In the genomic region with DNA sequence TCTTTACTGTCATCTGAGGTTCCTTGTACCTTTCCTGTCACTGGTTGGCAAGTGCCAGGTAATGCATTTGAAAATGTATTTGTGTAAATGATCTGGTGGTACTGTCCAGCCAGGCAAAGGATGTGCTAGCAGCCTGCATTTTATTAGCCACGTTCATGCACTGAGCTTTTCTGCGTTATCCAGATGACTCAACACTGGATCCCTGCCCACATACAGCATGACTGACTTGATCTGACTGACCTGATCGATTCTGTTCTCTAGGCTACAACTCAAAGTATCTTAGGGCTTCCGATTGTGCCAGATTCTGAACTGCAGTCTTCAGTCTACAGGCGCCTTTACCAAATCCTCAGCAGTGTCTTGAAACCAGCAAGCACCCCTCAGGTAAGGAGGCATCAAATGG, we compare ENCODE assay signal across 27 mouse cellular contexts.
"Had no signal": no experiment of that assay in that cellular context is flagged by ENCODE, and none has a peak within 500 bp of the region (broad histone marks: within the 10 kb centered on the region; RNA-seq: fewer than 3 reads in every experiment).

No protein-coding gene starts in this region.

- H3K4me2 ChIP-seq: embryonic facial prominence, embryonic 12.5 days; embryonic facial prominence, embryonic 13.5 days; embryonic facial prominence, embryonic 15.5 days; forebrain, embryonic 12.5 days; forebrain, embryonic 13.5 days; forebrain, embryonic 15.5 days had no signal

- H3K27me3 ChIP-seq: embryonic facial prominence, embryonic 12.5 days; embryonic facial prominence, embryonic 13.5 days; embryonic facial prominence, embryonic 15.5 days; forebrain, embryonic 12.5 days; forebrain, embryonic 13.5 days; forebrain, embryonic 15.5 days had no signal

- H3K36me3 ChIP-seq: embryonic facial prominence, embryonic 10.5 days; embryonic facial prominence, embryonic 12.5 days; embryonic facial prominence, embryonic 13.5 days; embryonic facial prominence, embryonic 15.5 days; forebrain, embryonic 10.5 days; forebrain, embryonic 12.5 days; forebrain, embryonic 15.5 days; heart, embryonic 10.5 days had no signal

- H3K4me1 ChIP-seq: embryonic facial prominence, embryonic 10.5 days; embryonic facial prominence, embryonic 12.5 days; embryonic facial prominence, embryonic 13.5 days; embryonic facial prominence, embryonic 15.5 days; forebrain, embryonic 10.5 days; forebrain, embryonic 12.5 days; forebrain, embryonic 13.5 days; forebrain, embryonic 15.5 days; heart, embryonic 10.5 days had no signal

- H3K4me3 ChIP-seq: embryonic facial prominence, embryonic 10.5 days; embryonic facial prominence, embryonic 12.5 days; embryonic facial prominence, embryonic 13.5 days; embryonic facial prominence, embryonic 15.5 days; erythroblast, embryonic 14.5 days; forebrain, embryonic 10.5 days; forebrain, embryonic 12.5 days; forebrain, embryonic 13.5 days; forebrain, embryonic 15.5 days; gastrocnemius, adult 2 months; heart, adult 2 months; heart, embryonic 10.5 days had no signal

- H3K27ac ChIP-seq: embryonic facial prominence, embryonic 10.5 days; embryonic facial prominence, embryonic 12.5 days; embryonic facial prominence, embryonic 13.5 days; embryonic facial prominence, embryonic 15.5 days; forebrain, embryonic 10.5 days; forebrain, embryonic 12.5 days; forebrain, embryonic 13.5 days; forebrain, embryonic 15.5 days; gastrocnemius, adult 2 months; heart, adult 2 months; heart, embryonic 10.5 days had no signal

- H3K9me3 ChIP-seq: embryonic facial prominence, embryonic 10.5 days; embryonic facial prominence, embryonic 15.5 days; forebrain, embryonic 10.5 days; forebrain, embryonic 12.5 days; forebrain, embryonic 13.5 days; forebrain, embryonic 15.5 days; heart, embryonic 10.5 days had no signal

- DNase-seq: cerebellum, adult 8-10 months; cerebellum, adult 9-10 months; cerebellum, adult 9-11 months; cerebellum, postnatal 10 days; cerebellum, postnatal 14 days; cerebellum, postnatal 25 days; cerebellum, postnatal 36 days; embryo, embryonic 11 days; forebrain, postnatal 0 days; gastrocnemius, adult 2 months; gastrocnemius, postnatal 10 days; gastrocnemius, postnatal 14 days; gastrocnemius, postnatal 25 days; gastrocnemius, postnatal 36 days; heart, adult 18-20 months; heart, adult 2 months had no signal

- H3K9ac ChIP-seq: embryonic facial prominence, embryonic 12.5 days; embryonic facial prominence, embryonic 13.5 days; embryonic facial prominence, embryonic 15.5 days; forebrain, embryonic 12.5 days; forebrain, embryonic 13.5 days; forebrain, embryonic 15.5 days; forebrain, postnatal 0 days had no signal

- ATAC-seq: forebrain, embryonic 13.5 days; forebrain, embryonic 14.5 days; forebrain, embryonic 15.5 days; forebrain, postnatal 0 days had no signal
